Mouse (Mus musculus): ENCODE data around the gene Rnf213. TPM values are rescaled to one million over a fixed set of nuclear protein-coding genes. Genes with fewer than 3 reads are reported as not detected.

Gene Rnf213
- polyA plus RNA-seq, 1 experiment = 24.3 TPM

- TF ChIP-seq POLR2A (IDR thresholded peaks at IDR 0.05; ENCODE audit: borderline replicate concordance, extremely low read depth, low read depth, low read length) (no peak), CTCF (IDR thresholded peaks at IDR 0.05; ENCODE audit: insufficient read depth, low read length) (no peak)
- no peak overlapping the region for H3K4me3 ChIP-seq (replicated peaks; ENCODE audit: extremely low read depth, low read depth, low read length)
- no peaks in the 10 kb centered on the region for H3K4me1 ChIP-seq (ENCODE audit: control insufficient read depth, insufficient read depth, low read length)
- WGBS = 86% methylated on average over 8 of the region's 8 CpGs
- no peak for DNase-seq
Measured at GRCm38 (mm10) chr11:119507772-119508171, 114.9 kb downstream of the Rnf213 start.

GRCm38 (mm10) chr11:119509165-119509776, 116.4 kb downstream of the Rnf213 start:
- 78% methylated on average over 5 of the region's 5 CpGs for whole genome bisulfite sequencing
- H3K4me3 ChIP-seq (replicated peaks; ENCODE audit: extremely low read depth, low read depth, low read length) = no peak overlapping the region
- no peak for TF ChIP-seq POLR2A (IDR thresholded peaks at IDR 0.05; ENCODE audit: borderline replicate concordance, extremely low read depth, low read depth, low read length)
- no peak for TF ChIP-seq CTCF (IDR thresholded peaks at IDR 0.05; ENCODE audit: insufficient read depth, low read length)

GRCm38 (mm10) chr11:119513038-119513659, 120.2 kb downstream of the Rnf213 start:
- 28% methylated on average over 9 of the region's 9 CpGs for WGBS
- Histone ChIP-seq H3K4me3 (replicated peaks; ENCODE audit: extremely low read depth, low read depth, low read length) (no peak overlapping the region), H3K4me1 (ENCODE audit: control insufficient read depth, insufficient read depth, low read length) (no peaks in the 10 kb centered on the region)
- no peak for DNase-seq
- TF ChIP-seq POLR2A (IDR thresholded peaks at IDR 0.05; ENCODE audit: borderline replicate concordance, extremely low read depth, low read depth, low read length) = no peak
- no peak for TF ChIP-seq CTCF (IDR thresholded peaks at IDR 0.05; ENCODE audit: insufficient read depth, low read length)

More at GRCm38 (mm10) chr11:119509165-119509776, 116.4 kb downstream of the Rnf213 start:
- no peak for DNase-seq
- no peaks in the 10 kb centered on the region for H3K4me1 ChIP-seq (ENCODE audit: control insufficient read depth, insufficient read depth, low read length)

- WGBS = 60% methylated on average over 16 of the region's 16 CpGs
Measured at GRCm38 (mm10) chr11:119514108-119514860, 121.4 kb downstream of the Rnf213 start.

GRCm38 (mm10) chr11:119514967-119515636, 122.2 kb downstream of the Rnf213 start:
- no peak for TF ChIP-seq CTCF (IDR thresholded peaks at IDR 0.05; ENCODE audit: insufficient read depth, low read length)
- no peak for TF ChIP-seq POLR2A (IDR thresholded peaks at IDR 0.05; ENCODE audit: borderline replicate concordance, extremely low read depth, low read depth, low read length)
- WGBS = 19% methylated on average over 21 of the region's 21 CpGs

More at GRCm38 (mm10) chr11:119514108-119514860, 121.4 kb downstream of the Rnf213 start:
- H3K4me1 ChIP-seq (ENCODE audit: control insufficient read depth, insufficient read depth, low read length) = no peaks in the 10 kb centered on the region
- no peak for TF ChIP-seq POLR2A (IDR thresholded peaks at IDR 0.05; ENCODE audit: borderline replicate concordance, extremely low read depth, low read depth, low read length)
- TF ChIP-seq CTCF (IDR thresholded peaks at IDR 0.05; ENCODE audit: insufficient read depth, low read length) = no peak
- H3K4me3 ChIP-seq (replicated peaks; ENCODE audit: extremely low read depth, low read depth, low read length) = no peak overlapping the region
- DNase-seq = no peak

GRCm38 (mm10) chr11:119515823-119516676, 123.2 kb downstream of the Rnf213 start:
- no peak overlapping the region for H3K4me3 ChIP-seq (replicated peaks; ENCODE audit: extremely low read depth, low read depth, low read length)
- no peak for TF ChIP-seq POLR2A (IDR thresholded peaks at IDR 0.05; ENCODE audit: borderline replicate concordance, extremely low read depth, low read depth, low read length)
- no peak for DNase-seq
- no peaks in the 10 kb centered on the region; the same call in none of the 2 replicates for H3K4me1 ChIP-seq (ENCODE audit: control insufficient read depth, insufficient read depth, low read length)
- WGBS = 83% methylated on average over 16 of the region's 16 CpGs

More at GRCm38 (mm10) chr11:119514967-119515636, 122.2 kb downstream of the Rnf213 start:
- no peak for DNase-seq
- Histone ChIP-seq H3K4me1 (ENCODE audit: control insufficient read depth, insufficient read depth, low read length) (no peaks in the 10 kb centered on the region; the same call in 1 of the 2 replicates), H3K4me3 (replicated peaks; ENCODE audit: extremely low read depth, low read depth, low read length) (no peak overlapping the region)

- Histone ChIP-seq H3K4me1 (ENCODE audit: control insufficient read depth, insufficient read depth, low read length) (no peaks in the 10 kb centered on the region; the same call in none of the 2 replicates), H3K4me3 (replicated peaks; ENCODE audit: extremely low read depth, low read depth, low read length) (no peak overlapping the region)
- DNase-seq = no peak
- no peak for TF ChIP-seq POLR2A (IDR thresholded peaks at IDR 0.05; ENCODE audit: borderline replicate concordance, extremely low read depth, low read depth, low read length)
- TF ChIP-seq CTCF (IDR thresholded peaks at IDR 0.05; ENCODE audit: insufficient read depth, low read length) = no peak
- WGBS = 71% methylated on average over 12 of the region's 12 CpGs
Measured at GRCm38 (mm10) chr11:119516677-119517361, 123.9 kb downstream of the Rnf213 start.

- TF ChIP-seq CTCF (IDR thresholded peaks at IDR 0.05; ENCODE audit: insufficient read depth, low read length) = no peak
- TF ChIP-seq POLR2A (IDR thresholded peaks at IDR 0.05; ENCODE audit: borderline replicate concordance, extremely low read depth, low read depth, low read length) = no peak
- H3K4me1 ChIP-seq (ENCODE audit: control insufficient read depth, insufficient read depth, low read length) = peaks cover 8% of the 10 kb centered on the region
- H3K4me3 ChIP-seq (replicated peaks; ENCODE audit: extremely low read depth, low read depth, low read length) = no peak overlapping the region
- no peak for DNase-seq
- 84% methylated on average over 1 of the region's 1 CpGs for WGBS
Measured at GRCm38 (mm10) chr11:119519387-119519786, 126.5 kb downstream of the Rnf213 start.
